Mouse (Mus musculus): ENCODE measurements at regions not wholly inside any gene's neighbourhood (a gene's known extent, or its start where the extent isn't known, plus 50 kb on each side); places are given as distances from the start of the nearest gene placed in this dataset.
A peak's percentile ranks its signal among the peaks of the same experiment; 100 is the strongest.

DNA sequence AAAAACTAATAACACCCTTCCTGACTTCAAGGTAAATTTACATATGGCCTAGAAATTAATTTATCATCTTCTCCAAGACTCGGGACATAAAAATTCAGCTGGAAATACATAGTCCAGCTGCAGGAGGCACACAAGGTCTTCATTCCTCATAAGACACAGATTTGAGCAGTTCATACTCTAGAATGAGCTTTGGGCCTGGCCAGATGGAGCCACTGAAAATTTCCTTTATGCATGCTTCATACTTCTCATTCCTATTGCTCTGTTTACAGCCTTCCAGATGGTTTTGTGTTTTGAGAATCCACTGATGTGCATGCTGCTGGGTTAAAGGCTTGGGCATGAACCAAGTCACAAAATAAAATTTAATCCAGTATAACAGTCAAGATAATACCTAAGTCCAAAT, 222.1 kb downstream of the Ptprc start:
- ATAC-seq (ENCODE audit: low FRiP score, low read depth), result peak; percentile 58
- TF ChIP-seq POLR2A (IDR thresholded peaks at IDR 0.05; ENCODE audit: borderline replicate concordance, extremely low read depth, insufficient read depth, insufficient read length), result no peak
- H3K9ac ChIP-seq (ENCODE audit: low read depth, low read length, severe bottlenecking), result no peak overlapping the region
- no peaks in the 10 kb centered on the region for H3K9me3 ChIP-seq (ENCODE audit: control insufficient read depth, low read length)
- H3K36me3 ChIP-seq (ENCODE audit: control insufficient read depth, insufficient read depth, low read length), result peaks cover 12% of the 10 kb centered on the region
- H3K27me3 ChIP-seq (ENCODE audit: control insufficient read depth, insufficient read depth, low read length), result no peaks in the 10 kb centered on the region
- no peak overlapping the region for H3K4me2 ChIP-seq (replicated peaks; ENCODE audit: low read depth, low read length, severe bottlenecking)
- no peak overlapping the region for H3K4me3 ChIP-seq (replicated peaks; ENCODE audit: low read length)
- peak; percentile 25 for DNase-seq (ENCODE audit: low spot score)
- H3K4me1 ChIP-seq (ENCODE audit: control insufficient read depth, insufficient read depth, low read length), result peaks cover 13% of the 10 kb centered on the region
- H3K27ac ChIP-seq (replicated peaks; ENCODE audit: low read depth, low read length), result no peak overlapping the region
- 58% methylated on average over 1 of the region's 1 CpGs for WGBS

DNA sequence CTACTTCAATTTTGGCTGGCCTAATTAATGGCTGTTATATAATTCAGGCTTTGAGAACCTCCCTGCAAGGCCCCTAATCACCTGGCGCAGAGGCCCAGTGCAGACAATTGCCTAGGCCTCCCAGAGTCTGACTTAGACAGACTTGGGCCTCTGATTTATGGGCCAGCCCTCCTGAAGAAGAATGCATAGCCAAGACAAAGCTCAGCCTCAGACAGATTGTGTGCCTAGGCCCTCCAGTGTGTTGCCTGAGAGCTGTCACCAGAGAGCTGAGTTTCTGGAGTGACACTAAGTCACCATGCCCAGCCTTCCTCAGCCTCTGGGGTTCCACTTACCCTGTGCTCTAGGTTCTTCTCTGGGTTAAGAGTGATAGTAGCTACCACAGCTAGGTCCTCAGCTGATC, 222.7 kb downstream of the Ptprc start:
- Histone ChIP-seq H3K9me3 (ENCODE audit: control insufficient read depth, low read length) (no peaks in the 10 kb centered on the region), H3K4me3 (replicated peaks; ENCODE audit: low read length) (no peak overlapping the region), H3K4me2 (replicated peaks; ENCODE audit: low read depth, low read length, severe bottlenecking) (no peak overlapping the region), H3K27ac (replicated peaks; ENCODE audit: low read depth, low read length) (peak overlapping the region; percentile 62; the same call in 1 of the 2 replicates), H3K36me3 (ENCODE audit: control insufficient read depth, insufficient read depth, low read length) (peaks cover 12% of the 10 kb centered on the region), H3K27me3 (ENCODE audit: control insufficient read depth, insufficient read depth, low read length) (no peaks in the 10 kb centered on the region), H3K9ac (ENCODE audit: low read depth, low read length, severe bottlenecking) (no peak overlapping the region), H3K4me1 (ENCODE audit: control insufficient read depth, insufficient read depth, low read length) (peaks cover 13% of the 10 kb centered on the region)
- 65% methylated on average over 1 of the region's 1 CpGs for WGBS
- ATAC-seq (ENCODE audit: low FRiP score, low read depth) (no peak), DNase-seq (ENCODE audit: low spot score) (no peak)
- TF ChIP-seq POLR2A (IDR thresholded peaks at IDR 0.05; ENCODE audit: borderline replicate concordance, extremely low read depth, insufficient read depth, insufficient read length), result no peak

GRCm38 (mm10) chr1:137947900-137948299, 227.6 kb downstream of the Ptprc start:
- peaks cover 4% of the 10 kb centered on the region for H3K4me1 ChIP-seq (ENCODE audit: control insufficient read depth, insufficient read depth, low read length)
- no peak overlapping the region for H3K4me3 ChIP-seq (replicated peaks; ENCODE audit: low read length)
- WGBS, result 74% methylated on average over 1 of the region's 1 CpGs
- peaks cover 22% of the 10 kb centered on the region for H3K36me3 ChIP-seq (ENCODE audit: control insufficient read depth, insufficient read depth, low read length)
- DNase-seq (ENCODE audit: low spot score) (no peak), ATAC-seq (ENCODE audit: low FRiP score, low read depth) (no peak)
- H3K27ac ChIP-seq (replicated peaks; ENCODE audit: low read depth, low read length), result no peak overlapping the region
- no peak for TF ChIP-seq POLR2A (IDR thresholded peaks at IDR 0.05; ENCODE audit: borderline replicate concordance, extremely low read depth, insufficient read depth, insufficient read length)
- H3K27me3 ChIP-seq (ENCODE audit: control insufficient read depth, insufficient read depth, low read length), result no peaks in the 10 kb centered on the region
- no peak overlapping the region for H3K4me2 ChIP-seq (replicated peaks; ENCODE audit: low read depth, low read length, severe bottlenecking)
- no peak overlapping the region for H3K9ac ChIP-seq (ENCODE audit: low read depth, low read length, severe bottlenecking)
- no peaks in the 10 kb centered on the region for H3K9me3 ChIP-seq (ENCODE audit: control insufficient read depth, low read length)

- DNase-seq (ENCODE audit: low spot score), result no peak
- H3K4me1 ChIP-seq (ENCODE audit: control insufficient read depth, insufficient read depth, low read length), result 0 out of 2 replicates have a peak, but pooled peaks cover 3% of the 10 kb centered on the region
- TF ChIP-seq POLR2A (IDR thresholded peaks at IDR 0.05; ENCODE audit: borderline replicate concordance, extremely low read depth, insufficient read depth, insufficient read length), result no peak
- WGBS, result 43% methylated on average over 11 of the region's 11 CpGs
- no peak overlapping the region for H3K27ac ChIP-seq (replicated peaks; ENCODE audit: low read depth, low read length)
- no peaks in the 10 kb centered on the region for H3K9me3 ChIP-seq (ENCODE audit: control insufficient read depth, low read length)
- H3K27me3 ChIP-seq (ENCODE audit: control insufficient read depth, insufficient read depth, low read length), result no peaks in the 10 kb centered on the region
- H3K36me3 ChIP-seq (ENCODE audit: control insufficient read depth, insufficient read depth, low read length), result peaks cover 31% of the 10 kb centered on the region
- H3K4me2 ChIP-seq (replicated peaks; ENCODE audit: low read depth, low read length, severe bottlenecking), result no peak overlapping the region
- no peak overlapping the region for H3K4me3 ChIP-seq (replicated peaks; ENCODE audit: low read length)
- ATAC-seq (ENCODE audit: low FRiP score, low read depth), result peak; percentile 44; the same call in 1 of the 2 replicates
- H3K9ac ChIP-seq (ENCODE audit: low read depth, low read length, severe bottlenecking), result no peak overlapping the region
Measured at GRCm38 (mm10) chr1:137941776-137942522, 233.6 kb downstream of the Ptprc start.

DNA sequence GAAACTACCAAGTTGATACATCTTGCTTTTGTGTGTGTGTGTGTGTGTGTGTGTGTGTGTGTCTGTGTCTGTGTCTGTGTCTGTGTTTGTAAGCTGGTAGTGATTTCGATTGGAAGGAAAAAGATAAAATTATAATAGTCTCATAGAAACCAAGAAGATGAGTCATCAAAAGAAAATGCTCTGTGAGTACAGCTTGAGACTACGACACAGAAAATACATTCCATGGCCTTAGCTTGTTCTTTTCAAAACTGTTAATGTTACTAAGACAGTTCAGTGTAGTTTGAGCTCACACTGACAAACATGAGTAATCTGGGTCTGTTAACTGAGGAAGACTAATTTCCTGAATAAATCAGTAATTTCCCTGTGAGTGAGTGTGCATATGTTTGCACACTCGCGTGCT, 239.8 kb downstream of the Ptprc start:
- no peak for TF ChIP-seq POLR2A (IDR thresholded peaks at IDR 0.05; ENCODE audit: borderline replicate concordance, extremely low read depth, insufficient read depth, insufficient read length)
- no peak overlapping the region for H3K9ac ChIP-seq (ENCODE audit: low read depth, low read length, severe bottlenecking)
- DNase-seq (ENCODE audit: low spot score), result no peak
- 0 out of 2 replicates have a peak, but pooled peaks cover 6% of the 10 kb centered on the region for H3K4me1 ChIP-seq (ENCODE audit: control insufficient read depth, insufficient read depth, low read length)
- no peak overlapping the region for H3K4me3 ChIP-seq (replicated peaks; ENCODE audit: low read length)
- no peak for ATAC-seq (ENCODE audit: low FRiP score, low read depth)
- H3K4me2 ChIP-seq (replicated peaks; ENCODE audit: low read depth, low read length, severe bottlenecking), result no peak overlapping the region
- no peaks in the 10 kb centered on the region for H3K27me3 ChIP-seq (ENCODE audit: control insufficient read depth, insufficient read depth, low read length)
- 78% methylated on average over 4 of the region's 4 CpGs for WGBS
- no peak overlapping the region for H3K27ac ChIP-seq (replicated peaks; ENCODE audit: low read depth, low read length)
- H3K9me3 ChIP-seq (ENCODE audit: control insufficient read depth, low read length), result no peaks in the 10 kb centered on the region
- peaks cover 58% of the 10 kb centered on the region for H3K36me3 ChIP-seq (ENCODE audit: control insufficient read depth, insufficient read depth, low read length)

Measured in limb, embryonic 14.5 days (tissue).